Mouse (Mus musculus) bone marrow macrophage, adult 2 months (primary cell): ENCODE measurements around the gene Ilvbl.

ENCODE experiments used
- CTCF ChIP-seq: IDR thresholded peaks from 2 replicates; pipeline ENCODE4 v1.5.1; 2012; ENCODE audit warnings: low read depth, mild to moderate bottlenecking, low read length, moderate library complexity
- POLR2A ChIP-seq: IDR thresholded peaks from 2 replicates; pipeline ENCODE4 v1.6.1; 2012; ENCODE audit warnings: mild to moderate bottlenecking, low read depth, low read length, borderline replicate concordance

DNA sequence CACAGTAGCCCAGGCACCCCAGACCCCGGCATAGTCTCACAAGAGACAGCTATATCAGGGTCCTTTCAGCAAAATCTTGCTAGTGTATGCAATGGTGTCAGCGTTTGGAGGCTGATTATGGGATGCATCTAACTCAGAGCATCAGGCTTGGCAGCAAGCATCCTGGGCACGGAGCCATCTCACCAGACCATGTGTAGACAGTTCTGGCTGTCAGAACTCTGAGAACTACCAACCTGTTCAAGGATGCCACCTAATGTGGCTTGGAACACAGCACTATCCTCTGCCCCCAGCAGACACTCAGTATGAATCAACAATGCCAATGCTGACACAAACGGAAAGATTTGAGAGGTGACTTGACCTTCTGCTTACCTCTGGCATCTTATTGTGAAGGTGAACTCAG, 56.0 kb downstream of the Ilvbl start:
- TF ChIP-seq POLR2A (no peak), CTCF (no peak)
